Mouse (Mus musculus) layer of hippocampus, adult 9-11 months (tissue): ENCODE data around the gene Plch2.

Source experiments
- DNase-seq: peaks from one replicate; pipeline ENCODE4 v3.0.0; 2022

Plch2 gene

GRCm38 (mm10) chr4:155019336-155019847 lies 37.2 kb downstream of the Plch2 start:
- peak; percentile 47 for DNase-seq

- DNase-seq, result no peak
Measured at GRCm38 (mm10) chr4:155018601-155019335, 37.8 kb downstream of the Plch2 start.

GRCm38 (mm10) chr4:155018066-155018465 lies 38.5 kb downstream of the Plch2 start:
- DNase-seq, result no peak

- DNase-seq, result peak; percentile 34
Measured at GRCm38 (mm10) chr4:155017253-155017878, 39.2 kb downstream of the Plch2 start.

GRCm38 (mm10) chr4:155016807-155017206 lies 39.8 kb downstream of the Plch2 start:
- DNase-seq, result no peak

GRCm38 (mm10) chr4:155015550-155015949 lies 41.0 kb downstream of the Plch2 start:
- no peak for DNase-seq

GRCm38 (mm10) chr4:155014791-155015190 lies 41.8 kb downstream of the Plch2 start:
- DNase-seq, result peak; percentile 70

- no peak for DNase-seq
Measured at GRCm38 (mm10) chr4:155014244-155014643, 42.3 kb downstream of the Plch2 start.

GRCm38 (mm10) chr4:155012788-155013187 lies 43.8 kb downstream of the Plch2 start:
- DNase-seq, result no peak

- no peak for DNase-seq
Measured at GRCm38 (mm10) chr4:155012115-155012514, 44.5 kb downstream of the Plch2 start.

GRCm38 (mm10) chr4:155011312-155012025 lies 45.1 kb downstream of the Plch2 start:
- no peak for DNase-seq

- DNase-seq, result peak; percentile 52
Measured at GRCm38 (mm10) chr4:155010870-155011269, 45.7 kb downstream of the Plch2 start.

GRCm38 (mm10) chr4:155009216-155009615 lies 47.4 kb downstream of the Plch2 start:
- DNase-seq, result no peak

- no peak for DNase-seq
Measured at GRCm38 (mm10) chr4:155008075-155008474, 48.5 kb downstream of the Plch2 start.

GRCm38 (mm10) chr4:155007641-155008040 lies 48.9 kb downstream of the Plch2 start:
- DNase-seq, result no peak

- no peak for DNase-seq
Measured at GRCm38 (mm10) chr4:155006296-155006695, 50.3 kb downstream of the Plch2 start.

GRCm38 (mm10) chr4:155005278-155005677 lies 51.3 kb downstream of the Plch2 start:
- peak; percentile 44 for DNase-seq

- DNase-seq, result no peak
Measured at GRCm38 (mm10) chr4:154999379-154999778, 57.2 kb downstream of the Plch2 start.

GRCm38 (mm10) chr4:154996572-154997154 lies 59.9 kb downstream of the Plch2 start:
- no peak for DNase-seq

GRCm38 (mm10) chr4:154994876-154995275 lies 61.7 kb downstream of the Plch2 start:
- DNase-seq, result no peak

- no peak for DNase-seq
Measured at GRCm38 (mm10) chr4:154986750-154987149, 69.8 kb downstream of the Plch2 start.

GRCm38 (mm10) chr4:154986096-154986495 lies 70.5 kb downstream of the Plch2 start:
- DNase-seq, result peak; percentile 82

GRCm38 (mm10) chr4:154985151-154985777 lies 71.3 kb downstream of the Plch2 start:
- DNase-seq, result no peak
